Mouse (Mus musculus) G1E (cell line): Measurements from ENCODE around the gene Pik3ca. TPM values are rescaled to one million over a fixed set of nuclear protein-coding genes. Genes with fewer than 3 reads are reported as not detected.

ENCODE experiments used
- ATAC-seq: 2 replicates; pipeline ENCODE4 v1.8.0; 2016; ENCODE audit warnings: mild to moderate bottlenecking; ENCODE audit not compliant: insufficient number of reproducible peaks, poor library complexity, low FRiP score, severe bottlenecking; ENCODE audit errors: extremely low read depth
- DNase-seq: peaks from one replicate; pipeline ENCODE4 v3.0.0; 2012; ENCODE audit warnings: low spot score
- H3K27me3 ChIP-seq: 2 replicates; pipeline ENCODE4 v1.6.1; 2012; ENCODE audit warnings: mild to moderate bottlenecking, low read length, inconsistent platforms; ENCODE audit not compliant: insufficient read depth
- H3K36me3 ChIP-seq: replicated peaks from 2 replicates; pipeline ENCODE3; 2012; ENCODE audit warnings: mild to moderate bottlenecking, inconsistent platforms
- H3K4me1 ChIP-seq: 2 replicates; pipeline ENCODE4 v1.6.1; 2012; ENCODE audit warnings: low read depth, low read length, inconsistent platforms, mixed read lengths; ENCODE audit not compliant: insufficient read depth
- H3K4me3 ChIP-seq: 2 replicates; pipeline ENCODE4 v1.5.1; 2012; ENCODE audit warnings: low read depth, mild to moderate bottlenecking, inconsistent platforms, low read length, moderate library complexity, mixed read lengths
- H3K9me3 ChIP-seq: replicated peaks from 2 replicates; pipeline ENCODE4 v1.6.1; 2012; ENCODE audit warnings: inconsistent platforms
- CTCF ChIP-seq: IDR thresholded peaks from 2 replicates; pipeline ENCODE4 v1.5.1; 2012; ENCODE audit warnings: low read depth, low read length, inconsistent platforms, mixed read lengths
- GATA1 ChIP-seq: IDR thresholded peaks from 2 replicates; pipeline ENCODE4 v1.6.1; 2012; ENCODE audit warnings: borderline replicate concordance, low read length, inconsistent platforms, mixed read lengths
- GATA2 ChIP-seq: IDR thresholded peaks from 2 replicates; pipeline ENCODE4 v1.6.1; 2012; ENCODE audit warnings: low read depth, low read length, inconsistent platforms, borderline replicate concordance
- POLR2AphosphoS5 ChIP-seq: IDR thresholded peaks from 2 replicates; pipeline ENCODE4 v1.6.1; 2012; ENCODE audit warnings: low read depth, low read length, inconsistent platforms; ENCODE audit not compliant: insufficient replicate concordance
- TAL1 ChIP-seq: conservative IDR thresholded peaks from 2 replicates; pipeline ENCODE4 v1.6.1; 2012; ENCODE audit warnings: low read depth, low read length, inconsistent platforms, mixed read lengths
- polyA plus RNA-seq: library from polyadenylated mRNA; stranded (reverse); fragments of >175 nt; gene quantifications from 2 replicates; pipeline ENCODE4 v1.2.3, GENCODE M21; 2012
- total RNA-seq, 2 experiments: library from RNA; stranded (forward) in 1 of 2; stranded (reverse) in 1 of 2; fragments of 200-1000 nt in 1 of 2; fragments of >200 nt in 1 of 2; fragmentation: Nextera tagmentation in 1 of 2; gene quantifications; 2 replicates each; pipeline ENCODE4 v1.2.3; 2014 to 2017

The Pik3ca gene
- total and polyA plus RNA-seq, 3 experiments: 2.0 to 32.0 (median 26.8) TPM

DNA sequence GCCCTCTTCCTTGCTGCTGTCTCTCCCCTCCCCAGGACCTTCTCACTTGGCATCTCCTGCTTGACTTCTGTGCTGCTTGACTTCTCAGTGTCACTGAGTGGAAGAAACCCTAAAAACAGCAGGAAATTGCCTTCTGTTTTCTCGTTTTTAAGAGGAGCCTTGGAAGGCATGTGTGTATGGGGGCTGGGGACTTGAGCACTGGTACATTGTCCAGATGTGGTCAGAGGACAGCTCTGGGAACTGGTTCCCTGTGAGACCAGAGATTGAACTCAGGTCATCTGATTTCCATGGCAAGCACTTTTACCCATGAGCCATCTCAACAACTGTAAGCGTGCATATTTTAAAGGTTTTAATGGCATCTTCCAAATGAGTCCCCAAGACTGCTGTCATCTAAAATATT lies 36.5 kb downstream of the Pik3ca start:
- H3K4me1 ChIP-seq: peaks cover 3% of the 10 kb centered on the region; the same call in 1 of the 2 replicates
- DNase-seq (no peak), ATAC-seq (no peak)
- no peaks in the 10 kb centered on the region for H3K9me3 ChIP-seq
- peaks cover 43% of the 10 kb centered on the region for H3K36me3 ChIP-seq
- H3K27me3 ChIP-seq: no peaks in the 10 kb centered on the region
- TF ChIP-seq GATA1: no peak
- no peak for TF ChIP-seq POLR2AphosphoS5
- TF ChIP-seq TAL1: no peak
- TF ChIP-seq CTCF: no peak
- TF ChIP-seq GATA2: no peak
- no peak overlapping the region for H3K4me3 ChIP-seq

DNA sequence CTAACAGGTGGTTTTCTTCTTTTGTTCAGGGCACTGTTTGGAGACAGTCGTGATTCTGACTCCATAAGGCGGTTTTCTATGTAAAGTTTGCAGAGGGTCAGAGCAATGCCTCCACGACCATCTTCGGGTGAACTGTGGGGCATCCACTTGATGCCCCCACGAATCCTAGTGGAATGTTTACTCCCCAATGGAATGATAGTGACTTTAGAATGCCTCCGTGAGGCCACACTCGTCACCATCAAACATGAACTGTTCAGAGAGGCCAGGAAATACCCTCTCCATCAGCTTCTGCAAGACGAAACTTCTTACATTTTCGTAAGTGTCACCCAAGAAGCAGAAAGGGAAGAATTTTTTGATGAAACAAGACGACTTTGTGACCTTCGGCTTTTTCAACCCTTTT lies 38.6 kb downstream of the Pik3ca start:
- H3K4me3 ChIP-seq: no peak overlapping the region
- ATAC-seq (no peak), DNase-seq (no peak)
- TF ChIP-seq GATA2: no peak
- no peak for TF ChIP-seq GATA1
- no peak for TF ChIP-seq TAL1
- no peak for TF ChIP-seq CTCF
- no peak for TF ChIP-seq POLR2AphosphoS5
- H3K4me1 ChIP-seq: peaks cover 3% of the 10 kb centered on the region; the same call in 1 of the 2 replicates
- H3K36me3 ChIP-seq: peaks cover 59% of the 10 kb centered on the region
- H3K27me3 ChIP-seq: no peaks in the 10 kb centered on the region
- no peaks in the 10 kb centered on the region for H3K9me3 ChIP-seq

DNA sequence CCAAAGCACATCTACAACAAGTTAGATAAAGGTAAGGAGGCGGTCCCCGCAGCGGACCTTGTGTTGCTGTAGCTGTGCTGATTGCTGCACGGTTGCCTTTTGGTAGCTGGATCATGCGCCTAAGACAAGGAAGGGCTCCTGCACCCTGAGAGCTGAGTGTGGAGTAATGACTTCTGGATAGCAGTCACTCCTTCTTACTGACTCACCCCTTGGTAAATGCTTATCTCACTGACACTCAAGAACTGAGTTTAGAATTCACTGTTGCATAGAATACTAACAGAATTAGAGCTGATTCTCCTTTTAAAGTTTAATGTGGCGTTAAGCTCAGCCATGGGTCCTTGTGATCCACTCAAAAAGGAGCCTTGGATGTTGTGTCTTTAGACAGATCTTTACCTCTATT lies 39.8 kb downstream of the Pik3ca start:
- ATAC-seq: no peak
- H3K36me3 ChIP-seq: peaks cover 69% of the 10 kb centered on the region
- TF ChIP-seq TAL1 (no peak), GATA1 (no peak), POLR2AphosphoS5 (no peak), GATA2 (no peak), CTCF (no peak)

DNA sequence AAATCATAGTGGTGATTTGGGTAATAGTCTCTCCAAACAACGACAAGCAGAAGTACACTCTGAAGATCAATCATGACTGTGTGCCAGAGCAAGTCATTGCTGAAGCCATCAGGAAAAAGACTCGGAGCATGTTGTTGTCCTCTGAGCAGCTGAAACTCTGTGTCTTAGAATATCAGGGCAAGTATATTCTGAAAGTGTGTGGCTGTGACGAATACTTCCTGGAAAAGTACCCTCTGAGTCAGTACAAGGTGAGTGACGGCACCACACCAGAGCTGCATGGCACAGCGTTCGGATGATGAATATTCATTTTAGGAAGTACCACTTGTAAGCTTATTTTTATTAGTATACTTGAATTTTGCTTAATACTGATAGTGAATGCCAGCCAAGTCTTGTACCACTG lies 40.3 kb downstream of the Pik3ca start:
- Histone ChIP-seq H3K4me1 (peaks cover 3% of the 10 kb centered on the region; the same call in 1 of the 2 replicates), H3K4me3 (no peak overlapping the region), H3K27me3 (no peaks in the 10 kb centered on the region), H3K9me3 (no peaks in the 10 kb centered on the region), H3K36me3 (peaks cover 72% of the 10 kb centered on the region)
- DNase-seq: no peak
- no peak for ATAC-seq
- no peak for TF ChIP-seq GATA1
- no peak for TF ChIP-seq GATA2
- no peak for TF ChIP-seq POLR2AphosphoS5
- TF ChIP-seq TAL1: no peak
- TF ChIP-seq CTCF: no peak

More for the DNA sequence above, 39.8 kb downstream of the Pik3ca start:
- H3K27me3 ChIP-seq: no peaks in the 10 kb centered on the region
- H3K4me1 ChIP-seq: peaks cover 3% of the 10 kb centered on the region; the same call in 1 of the 2 replicates
- no peak for DNase-seq
- H3K4me3 ChIP-seq: no peak overlapping the region
- no peaks in the 10 kb centered on the region for H3K9me3 ChIP-seq

DNA sequence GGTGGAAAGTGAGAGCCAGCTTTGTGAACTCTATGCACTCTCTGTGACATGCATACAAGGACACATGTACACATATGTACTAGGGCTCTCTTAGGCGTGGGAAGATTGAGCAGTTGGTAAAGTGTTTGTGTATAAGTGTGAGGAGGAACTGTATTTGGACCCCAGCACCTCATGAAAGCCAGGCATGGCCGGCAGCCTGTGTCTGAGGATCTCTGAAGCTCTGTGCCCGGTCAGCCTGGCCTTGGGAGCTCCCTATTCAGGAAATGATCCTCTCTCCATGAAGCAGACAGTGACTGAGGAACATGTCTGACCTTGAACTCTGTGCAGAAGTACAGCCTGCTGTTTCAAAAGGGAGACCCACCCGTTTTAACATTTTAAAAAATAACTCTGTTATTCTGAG lies 41.2 kb downstream of the Pik3ca start:
- Histone ChIP-seq H3K9me3 (no peaks in the 10 kb centered on the region), H3K4me1 (no peaks in the 10 kb centered on the region), H3K4me3 (no peak overlapping the region), H3K36me3 (peaks cover 76% of the 10 kb centered on the region), H3K27me3 (no peaks in the 10 kb centered on the region)
- DNase-seq: no peak
- ATAC-seq: no peak
- TF ChIP-seq TAL1 (no peak), GATA2 (no peak), POLR2AphosphoS5 (no peak)

DNA sequence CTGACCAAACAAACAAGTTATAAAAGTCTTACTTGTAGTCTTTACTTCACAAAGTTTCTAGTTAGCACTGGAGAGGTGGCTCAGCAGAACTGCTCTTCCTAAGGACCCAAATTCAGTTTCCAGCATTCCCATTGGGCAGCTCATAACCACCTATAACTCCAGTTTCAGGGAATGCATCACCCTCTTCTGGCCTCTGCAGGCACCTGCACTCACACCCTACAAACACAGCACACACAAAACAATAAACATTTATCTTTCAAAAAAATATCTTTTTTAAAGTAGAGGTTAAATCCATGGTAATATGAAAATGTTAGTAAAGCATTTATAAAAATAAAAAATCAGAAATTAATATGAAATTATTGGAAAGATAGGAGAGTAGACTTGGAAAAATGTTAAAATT lies 44.2 kb downstream of the Pik3ca start:
- DNase-seq (no peak), ATAC-seq (no peak)
- TF ChIP-seq GATA2: no peak
- no peak for TF ChIP-seq GATA1
- no peak for TF ChIP-seq TAL1
- no peak for TF ChIP-seq CTCF
- no peak for TF ChIP-seq POLR2AphosphoS5
- no peak overlapping the region for H3K4me3 ChIP-seq
- H3K9me3 ChIP-seq: no peaks in the 10 kb centered on the region
- peaks cover 83% of the 10 kb centered on the region for H3K36me3 ChIP-seq
- H3K27me3 ChIP-seq: no peaks in the 10 kb centered on the region
- H3K4me1 ChIP-seq: no peaks in the 10 kb centered on the region

DNA sequence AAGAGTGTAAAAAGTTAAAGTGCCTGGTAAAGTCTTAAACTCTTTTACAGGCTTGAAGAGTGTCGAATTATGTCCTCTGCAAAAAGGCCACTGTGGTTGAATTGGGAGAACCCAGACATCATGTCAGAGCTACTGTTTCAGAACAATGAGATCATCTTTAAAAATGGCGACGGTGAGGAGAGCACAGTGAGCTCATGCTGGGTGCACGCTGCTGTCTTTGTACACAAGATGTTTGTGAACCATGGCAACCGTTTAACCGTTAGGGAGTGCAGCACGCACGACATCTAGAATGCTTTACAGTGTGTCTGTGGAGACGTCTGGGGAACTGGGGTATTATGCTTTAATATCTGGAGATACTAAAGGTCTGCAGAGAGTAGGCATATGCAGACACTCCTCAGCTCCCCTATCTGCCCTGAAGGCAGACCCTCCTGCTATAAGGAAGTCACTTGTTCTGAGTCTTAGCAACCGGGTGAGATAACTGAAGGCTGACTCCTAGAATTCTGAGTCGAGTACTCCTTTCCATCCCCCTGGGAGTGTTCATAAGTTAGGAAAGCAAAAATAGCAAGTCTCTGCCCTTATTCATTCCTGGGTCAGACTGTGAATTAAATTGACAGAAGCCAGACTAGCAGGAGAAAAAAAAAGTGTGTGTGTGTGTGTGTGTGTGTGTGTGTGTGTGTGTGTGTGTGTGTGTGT lies 57.0 kb downstream of the Pik3ca start:
- no peak for ATAC-seq

More for the DNA sequence above, 57.0 kb downstream of the Pik3ca start:
- no peak for TF ChIP-seq POLR2AphosphoS5
- no peak for TF ChIP-seq TAL1
- no peak for TF ChIP-seq GATA1
- TF ChIP-seq GATA2: no peak
- TF ChIP-seq CTCF: no peak
- no peaks in the 10 kb centered on the region for H3K9me3 ChIP-seq
- H3K36me3 ChIP-seq: peaks cover 75% of the 10 kb centered on the region
- no peaks in the 10 kb centered on the region for H3K27me3 ChIP-seq
- no peak overlapping the region for H3K4me3 ChIP-seq
- no peaks in the 10 kb centered on the region for H3K4me1 ChIP-seq
- DNase-seq: no peak
